Mouse (Mus musculus): Measurements from ENCODE around the gene Chl1. TPM values are rescaled to one million over a fixed set of nuclear protein-coding genes. Genes with fewer than 3 reads are reported as not detected.

Chl1 gene
- polyA plus RNA-seq, 1 experiment from 2014 or later: 108 TPM

DNA sequence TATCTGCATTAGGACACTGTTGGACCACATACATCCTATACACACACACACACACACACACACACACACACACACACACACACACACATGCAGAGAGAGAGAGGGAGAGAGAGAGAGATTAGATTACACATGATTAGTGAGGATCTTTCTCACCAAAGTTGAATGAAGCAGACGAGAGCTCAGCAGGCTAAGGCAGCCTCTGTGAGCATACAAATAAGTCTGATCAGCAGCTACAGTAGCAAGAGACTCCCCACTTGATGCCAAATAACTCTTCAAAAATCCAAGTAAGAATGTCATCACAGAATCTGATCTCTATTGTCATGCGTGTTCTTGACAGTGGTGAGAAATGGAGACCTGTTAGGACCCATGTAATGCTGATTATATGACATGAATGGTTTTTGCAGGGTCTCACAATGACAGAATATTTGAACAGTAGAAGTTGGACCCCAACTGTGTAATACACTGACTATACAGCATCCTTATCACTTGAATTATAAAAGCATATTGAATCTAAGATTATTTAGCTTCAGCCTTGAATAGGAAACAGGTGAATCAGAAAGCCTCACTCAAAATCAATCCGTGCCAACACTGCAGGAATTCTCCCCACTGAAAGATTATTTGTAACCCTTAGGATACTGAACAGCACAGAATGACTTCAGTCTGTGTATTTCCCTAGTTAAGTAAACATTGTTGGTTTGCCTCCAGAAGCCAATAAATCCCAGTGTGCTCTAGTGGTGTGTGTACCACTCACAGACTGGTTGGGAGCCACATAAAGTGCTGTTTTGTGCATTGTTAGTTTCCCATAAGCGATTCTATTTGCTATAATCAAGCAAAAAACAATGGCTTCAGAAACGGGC is 47.9 kb downstream of the Chl1 start:
- Histone ChIP-seq H3K9ac (no peak overlapping the region), H3K4me3 (no peak overlapping the region), H3K27ac (peak overlapping the region; percentile 73), H3K36me3 (no peaks in the 10 kb centered on the region), H3K4me1 (replicated peaks) (peaks cover 42% of the 10 kb centered on the region), H3K27me3 (no peaks in the 10 kb centered on the region), H3K4me2 (peak overlapping the region; percentile 20; the same call in 1 of the 2 replicates), H3K9me3 (no peaks in the 10 kb centered on the region)
- peak; percentile 67 for ATAC-seq (ENCODE audit: low FRiP score)
- WGBS: 31% methylated on average over 5 of the region's 5 CpGs

DNA sequence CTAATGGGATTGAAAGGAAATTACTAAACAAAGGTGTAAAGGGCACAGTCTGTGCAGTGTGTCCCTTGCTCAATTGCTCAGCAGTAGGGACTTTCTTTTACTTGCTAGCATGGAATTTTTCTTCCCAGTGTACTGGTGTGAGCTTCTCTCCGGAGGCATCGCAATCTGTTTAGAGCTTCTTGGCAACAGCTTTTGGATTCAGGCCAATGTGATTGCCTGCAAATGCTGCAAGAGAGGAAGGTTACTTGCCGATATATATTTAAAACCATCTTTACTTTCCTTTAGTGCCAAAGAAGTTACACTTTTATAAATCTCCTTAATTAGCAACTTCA is 48.5 kb downstream of the Chl1 start:
- Histone ChIP-seq H3K4me1 (replicated peaks) (peaks cover 46% of the 10 kb centered on the region), H3K9me3 (no peaks in the 10 kb centered on the region), H3K27me3 (no peaks in the 10 kb centered on the region), H3K4me2 (peak overlapping the region; percentile 20; the same call in 1 of the 2 replicates), H3K4me3 (no peak overlapping the region), H3K27ac (peak overlapping the region; percentile 73), H3K36me3 (no peaks in the 10 kb centered on the region), H3K9ac (no peak overlapping the region)
- 22% methylated on average over 3 of the region's 3 CpGs for WGBS
- peak; percentile 81 for ATAC-seq (ENCODE audit: low FRiP score)

DNA sequence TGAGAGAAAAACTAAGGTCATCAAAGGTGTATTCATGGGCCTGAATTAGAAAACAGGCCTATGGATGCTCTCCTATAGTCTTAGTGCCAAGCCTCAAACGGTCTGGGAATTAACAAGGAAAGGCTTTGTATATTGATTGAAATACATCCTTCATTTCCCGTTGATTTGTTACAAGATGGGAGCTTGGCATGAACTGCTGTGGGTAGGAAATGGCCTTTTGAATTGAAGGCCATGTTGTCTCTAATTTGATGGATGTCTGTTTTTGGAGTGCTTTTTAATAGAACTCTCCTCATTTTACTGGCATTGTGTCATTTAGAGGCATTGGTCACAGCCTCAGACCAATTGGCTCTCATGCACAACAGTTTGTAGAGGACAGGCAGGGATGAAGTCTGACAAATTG is 49.0 kb downstream of the Chl1 start:
- Histone ChIP-seq H3K4me3 (no peak overlapping the region), H3K27me3 (no peaks in the 10 kb centered on the region), H3K9ac (no peak overlapping the region), H3K27ac (peak overlapping the region; percentile 73; the same call in 1 of the 2 replicates), H3K36me3 (no peaks in the 10 kb centered on the region), H3K4me1 (replicated peaks) (peaks cover 46% of the 10 kb centered on the region), H3K9me3 (no peaks in the 10 kb centered on the region), H3K4me2 (0 out of 2 replicates have a peak overlapping the region, but pooled peaks have one; percentile 4)
- WGBS: 19% methylated on average over 2 of the region's 2 CpGs
- peak; percentile 34; the same call in 1 of the 2 replicates for ATAC-seq (ENCODE audit: low FRiP score)

DNA sequence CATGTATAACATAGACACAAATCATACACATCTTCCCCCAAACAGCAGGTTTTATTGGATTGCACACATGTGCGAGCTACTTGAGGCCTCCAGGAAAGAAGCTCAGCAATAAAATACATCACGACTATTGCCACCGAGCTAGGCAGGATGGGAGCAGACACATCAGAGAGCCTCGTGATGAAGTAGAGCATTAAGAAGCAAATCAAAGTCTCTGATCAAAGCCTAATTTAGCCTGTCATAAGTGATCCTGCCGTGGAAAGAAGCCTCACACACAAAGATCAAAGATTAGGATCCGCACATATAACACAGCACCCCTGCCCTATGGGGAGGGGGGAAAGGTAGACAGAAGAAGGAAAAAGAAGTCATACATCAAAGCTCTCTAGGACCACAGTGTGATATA is 54.4 kb downstream of the Chl1 start:
- WGBS: 51% methylated on average over 6 of the region's 6 CpGs
- Histone ChIP-seq H3K9me3 (no peaks in the 10 kb centered on the region), H3K4me3 (no peak overlapping the region), H3K4me1 (replicated peaks) (peaks cover 36% of the 10 kb centered on the region), H3K27ac (peak overlapping the region; percentile 19; the same call in 1 of the 2 replicates), H3K9ac (no peak overlapping the region), H3K27me3 (no peaks in the 10 kb centered on the region), H3K36me3 (no peaks in the 10 kb centered on the region), H3K4me2 (no peak overlapping the region)
- no peak for ATAC-seq (ENCODE audit: low FRiP score)

DNA sequence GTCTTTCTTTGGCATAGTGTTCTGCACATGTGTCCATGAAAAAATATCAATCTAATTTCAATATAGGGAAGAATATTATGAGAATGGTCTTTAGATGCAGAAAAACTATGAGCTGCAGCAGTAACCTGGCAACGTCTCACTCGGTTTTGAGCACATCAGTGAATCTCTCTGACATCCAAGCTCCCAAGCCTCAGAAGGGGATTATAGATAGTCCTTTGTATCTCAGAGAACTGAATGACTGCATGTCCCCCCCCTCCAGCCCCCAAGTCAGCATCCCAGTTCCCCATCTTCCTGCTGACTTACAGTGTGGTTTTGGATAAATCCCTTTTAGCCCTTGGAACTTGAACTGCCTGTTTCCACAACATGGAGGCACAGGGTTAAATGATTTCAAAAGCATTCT is 56.9 kb downstream of the Chl1 start:
- Histone ChIP-seq H3K4me1 (replicated peaks) (peaks cover 35% of the 10 kb centered on the region), H3K27ac (peak overlapping the region; percentile 49), H3K4me2 (no peak overlapping the region), H3K9ac (no peak overlapping the region), H3K36me3 (no peaks in the 10 kb centered on the region), H3K4me3 (no peak overlapping the region), H3K9me3 (no peaks in the 10 kb centered on the region), H3K27me3 (no peaks in the 10 kb centered on the region)
- no peak for ATAC-seq (ENCODE audit: low FRiP score)
- WGBS: 20% methylated on average over 2 of the region's 2 CpGs

DNA sequence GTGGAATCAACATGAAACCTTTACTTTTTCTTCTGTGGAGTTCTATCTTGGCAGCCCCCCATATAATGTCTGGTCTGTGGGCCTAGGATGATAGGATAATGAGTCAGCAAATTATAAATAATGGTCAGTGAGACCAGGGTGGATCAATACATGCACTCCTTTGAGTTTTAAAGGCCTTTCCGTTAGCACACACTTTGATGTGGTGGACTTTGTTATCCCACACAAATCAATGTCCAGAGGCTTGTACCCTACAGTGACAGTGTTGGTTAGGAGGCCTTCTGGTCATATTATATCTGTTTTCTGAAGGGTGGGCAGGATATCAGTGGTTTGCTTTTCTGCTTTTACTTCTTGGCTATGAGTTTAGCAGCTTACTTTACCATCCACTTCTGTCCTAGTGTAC is 62.3 kb downstream of the Chl1 start:
- ATAC-seq (ENCODE audit: low FRiP score): no peak
- 70% methylated on average over 1 of the region's 1 CpGs for WGBS

DNA sequence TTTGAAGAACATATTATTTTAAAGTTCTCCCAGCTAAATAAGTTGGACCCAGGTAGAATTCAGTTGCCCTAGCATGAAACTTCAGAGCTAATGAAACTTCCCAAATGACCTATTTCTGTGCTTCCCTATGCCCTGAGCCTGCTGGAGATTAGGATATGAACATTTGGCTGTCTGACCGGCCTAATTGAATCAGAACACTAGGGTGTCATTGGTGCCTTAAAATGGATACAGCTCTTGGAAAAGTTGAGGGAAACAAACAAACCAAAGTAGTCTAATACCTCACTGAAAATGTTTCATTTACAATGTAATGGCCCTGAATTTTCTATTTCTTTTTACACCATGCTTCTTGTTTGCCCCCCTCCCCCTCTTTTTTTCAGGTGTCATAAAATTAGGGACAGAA is 73.8 kb downstream of the Chl1 start:
- no peak overlapping the region for H3K4me3 ChIP-seq
- H3K36me3 ChIP-seq: peaks cover 5% of the 10 kb centered on the region
- no peak overlapping the region for H3K27ac ChIP-seq
- 97% methylated on average over 1 of the region's 1 CpGs for WGBS
- H3K9me3 ChIP-seq: no peaks in the 10 kb centered on the region
- H3K9ac ChIP-seq: no peak overlapping the region
- no peak for ATAC-seq (ENCODE audit: low FRiP score)
- H3K4me1 ChIP-seq (replicated peaks): no peaks in the 10 kb centered on the region
- no peaks in the 10 kb centered on the region for H3K27me3 ChIP-seq
- H3K4me2 ChIP-seq: no peak overlapping the region

More for the DNA sequence above, 62.3 kb downstream of the Chl1 start:
- no peak overlapping the region for H3K9ac ChIP-seq
- no peaks in the 10 kb centered on the region for H3K36me3 ChIP-seq
- H3K4me2 ChIP-seq: no peak overlapping the region
- H3K27me3 ChIP-seq: no peaks in the 10 kb centered on the region
- H3K4me1 ChIP-seq (replicated peaks): 0 out of 2 replicates have a peak, but pooled peaks cover 4% of the 10 kb centered on the region
- no peaks in the 10 kb centered on the region for H3K9me3 ChIP-seq
- H3K4me3 ChIP-seq: no peak overlapping the region
- H3K27ac ChIP-seq: no peak overlapping the region

DNA sequence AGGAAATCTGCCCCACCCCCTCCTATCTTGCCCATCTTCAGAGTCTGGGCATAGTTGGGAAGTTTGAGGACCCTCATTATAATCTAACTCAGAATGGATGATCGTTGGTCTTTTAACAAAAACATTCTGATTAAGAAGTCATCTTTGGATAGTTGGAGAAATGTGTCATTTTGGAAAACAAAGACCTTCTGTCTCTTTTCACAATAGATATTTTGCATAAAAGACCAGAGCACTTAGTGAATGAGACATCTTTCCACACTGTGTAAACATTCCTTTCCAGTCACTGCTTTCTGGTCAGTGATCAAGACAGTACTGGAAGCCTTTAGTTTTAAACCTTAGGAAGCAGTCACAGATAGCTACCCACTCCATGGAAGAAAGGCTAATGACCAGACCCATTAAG is 75.3 kb downstream of the Chl1 start:
- H3K36me3 ChIP-seq: peaks cover 5% of the 10 kb centered on the region
- H3K4me2 ChIP-seq: no peak overlapping the region
- H3K9me3 ChIP-seq: no peaks in the 10 kb centered on the region
- H3K27me3 ChIP-seq: no peaks in the 10 kb centered on the region
- no peak overlapping the region for H3K4me3 ChIP-seq
- no peak for ATAC-seq (ENCODE audit: low FRiP score)
- no peak overlapping the region for H3K9ac ChIP-seq
- H3K27ac ChIP-seq: no peak overlapping the region
- WGBS: 62% methylated on average over 1 of the region's 1 CpGs
- no peaks in the 10 kb centered on the region for H3K4me1 ChIP-seq (replicated peaks)

DNA sequence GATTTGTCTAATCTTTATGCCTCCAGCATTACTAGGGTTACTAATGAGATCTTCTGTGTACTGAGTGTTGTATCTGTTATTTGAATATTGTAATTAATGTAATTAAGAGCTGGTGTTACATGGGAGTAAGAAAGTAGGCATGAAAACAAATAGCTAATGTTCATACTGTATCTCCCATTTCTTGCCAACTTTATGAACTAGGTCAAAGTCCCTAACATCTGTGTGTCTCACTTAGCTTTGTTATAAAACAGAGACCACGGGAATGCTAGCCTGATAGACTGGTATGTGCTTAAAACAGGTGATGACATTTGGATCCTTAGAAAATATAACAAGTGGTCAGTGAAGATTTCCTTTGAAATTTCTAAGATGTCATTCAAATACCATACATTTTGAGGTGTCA is 75.7 kb downstream of the Chl1 start:
- H3K9me3 ChIP-seq: no peaks in the 10 kb centered on the region
- ATAC-seq (ENCODE audit: low FRiP score): no peak
- H3K4me1 ChIP-seq (replicated peaks): no peaks in the 10 kb centered on the region
- no peak overlapping the region for H3K27ac ChIP-seq
- peaks cover 5% of the 10 kb centered on the region for H3K36me3 ChIP-seq
- H3K9ac ChIP-seq: no peak overlapping the region
- H3K4me2 ChIP-seq: no peak overlapping the region
- H3K4me3 ChIP-seq: no peak overlapping the region
- 82% methylated on average over 1 of the region's 1 CpGs for WGBS
- no peaks in the 10 kb centered on the region for H3K27me3 ChIP-seq

DNA sequence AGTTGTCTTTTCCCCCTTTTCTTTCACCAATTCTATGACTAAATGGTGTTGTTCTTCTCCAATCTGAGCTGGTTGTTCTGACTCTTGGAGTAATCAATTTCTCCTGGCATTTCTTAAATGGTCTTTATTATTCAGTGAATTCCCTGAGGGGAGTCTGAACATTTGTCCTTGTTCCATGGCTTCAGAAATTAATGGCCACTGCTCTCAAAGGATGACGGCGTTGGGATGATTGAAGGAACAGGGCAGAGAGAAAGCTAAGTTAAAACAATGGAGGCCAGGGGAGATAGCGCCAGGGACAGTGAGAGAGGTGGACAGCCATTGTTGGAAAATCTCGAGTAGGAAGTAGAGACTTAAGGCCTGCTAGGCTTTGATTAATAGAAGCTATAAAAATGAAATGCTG is 91.7 kb downstream of the Chl1 start:
- 15% methylated on average over 4 of the region's 4 CpGs for WGBS
- peaks cover 11% of the 10 kb centered on the region for H3K4me1 ChIP-seq (replicated peaks)

DNA sequence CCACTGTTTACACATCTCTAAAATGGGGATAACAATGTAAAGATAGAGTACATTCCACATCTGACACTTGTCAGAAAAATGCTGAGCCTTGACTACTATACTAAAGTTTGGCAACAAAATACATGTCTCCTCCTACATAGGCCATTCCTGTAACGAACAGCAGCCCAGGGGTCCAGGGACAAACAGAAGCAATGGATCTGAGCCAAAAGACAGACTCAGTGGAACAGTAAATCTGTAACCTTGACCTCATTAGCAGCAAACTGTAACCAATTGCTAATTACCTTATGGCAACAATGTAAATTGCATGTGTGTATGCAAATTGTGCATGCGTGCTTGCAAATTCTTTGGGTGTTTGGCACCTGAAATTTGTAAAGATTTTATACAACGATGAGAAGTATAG is 100.3 kb downstream of the Chl1 start:
- Histone ChIP-seq H3K9me3 (no peaks in the 10 kb centered on the region), H3K4me2 (no peak overlapping the region), H3K4me3 (no peak overlapping the region), H3K27ac (no peak overlapping the region), H3K9ac (no peak overlapping the region), H3K4me1 (replicated peaks) (peaks cover 14% of the 10 kb centered on the region; the same call in 1 of the 2 replicates), H3K36me3 (no peaks in the 10 kb centered on the region), H3K27me3 (no peaks in the 10 kb centered on the region)
- 57% methylated on average over 3 of the region's 3 CpGs for WGBS
- ATAC-seq (ENCODE audit: low FRiP score): no peak

More for the DNA sequence above, 91.7 kb downstream of the Chl1 start:
- Histone ChIP-seq H3K36me3 (no peaks in the 10 kb centered on the region), H3K27me3 (no peaks in the 10 kb centered on the region), H3K27ac (peak overlapping the region; percentile 67), H3K4me2 (no peak overlapping the region), H3K4me3 (no peak overlapping the region), H3K9me3 (no peaks in the 10 kb centered on the region), H3K9ac (no peak overlapping the region)
- no peak for ATAC-seq (ENCODE audit: low FRiP score)

DNA sequence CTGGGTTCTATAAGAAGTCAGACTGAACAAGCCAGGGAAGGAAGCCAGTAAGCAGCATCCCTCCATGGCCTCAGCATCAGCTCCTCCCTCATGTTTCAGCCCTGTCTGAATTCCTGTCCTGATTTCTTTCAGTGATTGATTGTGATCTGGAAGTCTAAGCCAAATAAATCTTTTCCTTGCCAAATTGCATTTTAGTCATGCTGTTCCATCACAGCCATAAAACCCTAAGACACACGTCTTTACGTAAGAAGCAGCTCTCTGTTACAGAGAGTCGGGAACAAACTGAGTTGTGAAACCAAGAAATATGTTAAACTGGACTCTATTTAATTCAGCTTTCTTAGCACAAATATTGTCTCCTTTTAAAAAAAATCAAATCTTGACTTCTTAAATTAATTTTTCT is 102.2 kb downstream of the Chl1 start:
- H3K4me3 ChIP-seq: no peak overlapping the region
- no peak for ATAC-seq (ENCODE audit: low FRiP score)
- no peaks in the 10 kb centered on the region for H3K9me3 ChIP-seq
- no peak overlapping the region for H3K9ac ChIP-seq
- no peaks in the 10 kb centered on the region for H3K36me3 ChIP-seq
- 64% methylated on average over 3 of the region's 3 CpGs for WGBS
- H3K27ac ChIP-seq: no peak overlapping the region
- H3K4me2 ChIP-seq: no peak overlapping the region
- H3K4me1 ChIP-seq (replicated peaks): peaks cover 19% of the 10 kb centered on the region
- H3K27me3 ChIP-seq: no peaks in the 10 kb centered on the region

DNA sequence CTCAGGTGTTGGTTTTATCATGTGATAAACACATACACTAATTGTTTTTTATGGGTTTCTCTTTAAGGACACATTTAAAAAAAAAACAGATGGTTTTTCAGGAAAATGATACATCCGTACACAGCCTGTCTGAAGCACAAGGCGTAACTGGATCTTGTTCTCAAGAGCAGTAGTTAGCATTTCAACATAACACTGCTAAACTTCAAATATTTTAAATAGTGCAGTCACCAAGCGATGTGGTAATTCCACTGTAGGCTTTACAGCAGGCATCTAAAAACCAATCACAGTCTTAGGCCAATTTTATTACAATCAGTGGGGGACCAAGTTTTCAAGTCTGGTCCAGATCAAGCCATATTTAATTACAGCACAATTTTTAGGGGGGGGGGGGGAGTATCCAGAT is 103.3 kb downstream of the Chl1 start:
- no peak overlapping the region for H3K4me2 ChIP-seq
- ATAC-seq (ENCODE audit: low FRiP score): no peak
- H3K9me3 ChIP-seq: no peaks in the 10 kb centered on the region
- no peak overlapping the region for H3K9ac ChIP-seq
- H3K4me3 ChIP-seq: no peak overlapping the region
- WGBS: 72% methylated on average over 3 of the region's 3 CpGs
- H3K27me3 ChIP-seq: no peaks in the 10 kb centered on the region
- H3K36me3 ChIP-seq: no peaks in the 10 kb centered on the region
- no peak overlapping the region for H3K27ac ChIP-seq
- H3K4me1 ChIP-seq (replicated peaks): peaks cover 19% of the 10 kb centered on the region
